Mouse (Mus musculus) bone marrow macrophage, adult 2 months (primary cell): ENCODE results near the gene Apba3.

Experiments
- CTCF ChIP-seq: IDR thresholded peaks from 2 replicates; pipeline ENCODE4 v1.5.1; 2012; ENCODE audit warnings: low read depth, mild to moderate bottlenecking, low read length, moderate library complexity
- POLR2A ChIP-seq: IDR thresholded peaks from 2 replicates; pipeline ENCODE4 v1.6.1; 2012; ENCODE audit warnings: mild to moderate bottlenecking, low read depth, low read length, borderline replicate concordance

DNA sequence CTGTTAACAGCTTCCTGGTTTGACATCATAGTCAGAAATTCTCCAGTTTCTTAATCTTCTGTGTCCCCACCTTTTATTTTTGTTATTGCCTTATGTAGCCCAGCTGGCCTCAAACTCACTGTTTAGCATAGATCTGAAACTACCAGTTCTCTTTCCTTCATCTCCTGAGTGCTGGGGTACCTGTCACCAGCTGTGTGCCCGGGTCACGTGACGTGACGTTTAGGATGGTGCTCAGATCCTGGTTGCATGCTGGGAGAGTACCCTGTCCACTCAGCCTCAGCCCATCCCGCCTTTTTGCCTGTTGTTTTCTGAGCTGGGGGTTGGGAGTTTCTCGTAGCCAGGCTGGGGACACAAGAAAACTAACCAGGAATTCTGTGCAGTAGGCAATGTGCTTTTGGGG is 30.5 kb downstream of the Apba3 start:
- no peak for TF ChIP-seq CTCF
- no peak for TF ChIP-seq POLR2A
